Mouse (Mus musculus) olfactory bulb, adult 2 months (tissue): Measurements from ENCODE around the gene Rps11. TPM values are rescaled to one million over a fixed set of nuclear protein-coding genes. Genes with fewer than 3 reads are reported as not detected.
"Not testable (repeated sequence)": the region's sequence is repeated elsewhere in the genome, so short reads cannot be mapped to it uniquely, and the experiment has no call there.

Experiments
- H3K27ac ChIP-seq: fragments of 200-500 bp; 2 replicates; pipeline ENCODE4 v1.5.1; 2012; ENCODE audit warnings: low read depth, low read length; ENCODE audit not compliant: insufficient read depth
- H3K4me1 ChIP-seq: fragments of 200-500 bp; 2 replicates; pipeline ENCODE4 v1.6.1; 2012; ENCODE audit warnings: low read length; ENCODE audit not compliant: control insufficient read depth, insufficient read depth
- H3K4me3 ChIP-seq: fragments of 200-500 bp; 2 replicates; pipeline ENCODE4 v1.5.1; 2012; ENCODE audit warnings: mild to moderate bottlenecking, low read depth, low read length, moderate library complexity; ENCODE audit not compliant: insufficient read depth
- CTCF ChIP-seq: fragments of 200-500 bp; IDR thresholded peaks from 2 replicates; pipeline ENCODE4 v1.5.1; 2012; ENCODE audit warnings: low read depth, mild to moderate bottlenecking, low read length, moderate library complexity; ENCODE audit not compliant: insufficient read depth
- POLR2A ChIP-seq: fragments of 200-500 bp; IDR thresholded peaks from 2 replicates; pipeline ENCODE4 v1.6.1; 2012; ENCODE audit warnings: mild to moderate bottlenecking, low read depth, low read length, moderate library complexity; ENCODE audit not compliant: insufficient read depth
- WGBS: fragments of 180-500 bp; shearing (Covaris S2); methylation state at CpG from one replicate; pipeline ENCODE4 v1.1.7; 2018; 5-methylcytosine and 5-hydroxymethylcytosine counted together
- polyA plus RNA-seq: library from polyadenylated mRNA; stranded (reverse); fragments of >200 nt; gene quantifications from 2 replicates; pipeline ENCODE4 v1.2.4, GENCODE M21; 2012; ENCODE audit warnings: low replicate concordance; ENCODE audit not compliant: missing spikeins, insufficient read depth, insufficient read length

The Rps11 gene
- polyA plus RNA-seq, 1 experiment: 657 TPM

GRCm38 (mm10) chr7:45105491-45105890, 18.7 kb downstream of the Rps11 start:
- 88% methylated on average over 8 of the region's 8 CpGs for WGBS
- Histone ChIP-seq H3K4me3 (no peak overlapping the region), H3K4me1 (peaks cover 6% of the 10 kb centered on the region; the same call in 1 of the 2 replicates), H3K27ac (no peak overlapping the region)
- TF ChIP-seq POLR2A (no peak), CTCF (no peak)

DNA sequence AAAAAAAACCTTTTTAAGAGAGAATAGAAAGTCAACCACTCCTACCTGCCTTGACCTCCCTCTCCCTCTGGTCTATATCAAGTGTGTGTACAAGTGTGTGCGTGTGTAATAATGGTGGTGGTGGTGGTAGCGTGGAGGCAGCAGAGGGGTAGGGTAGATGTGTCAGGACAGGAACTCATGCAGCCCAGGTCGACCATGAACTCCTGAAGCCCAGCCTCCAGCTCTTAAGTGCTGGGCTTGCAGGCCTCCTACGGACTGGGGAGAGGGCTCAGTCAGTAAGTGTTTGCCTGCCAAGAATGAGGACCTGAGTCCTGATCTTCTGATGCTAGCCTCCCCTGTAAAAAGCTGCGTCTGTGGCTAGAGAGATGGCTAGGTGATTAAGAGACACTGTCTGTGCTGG, 19.3 kb downstream of the Rps11 start:
- TF ChIP-seq POLR2A (no peak), CTCF (no peak)
- Histone ChIP-seq H3K4me3 (no peak overlapping the region), H3K27ac (no peak overlapping the region), H3K4me1 (peaks cover 6% of the 10 kb centered on the region; the same call in 1 of the 2 replicates)
- WGBS: 82% methylated on average over 5 of the region's 5 CpGs

- Histone ChIP-seq H3K4me1 (peaks cover 6% of the 10 kb centered on the region; the same call in 1 of the 2 replicates), H3K27ac (0 out of 2 replicates have a peak within 1 kb of the TSS, but pooled peaks have one; percentile 31), H3K4me3 (peak within 1 kb of the TSS; percentile 35)
- 46% methylated on average over 7 of the region's 7 CpGs for WGBS
- no peak for TF ChIP-seq POLR2A
These were observed 20.5 kb downstream of the Rps11 start, which contains the start of gene Fcgrt for GRCm38 (mm10) chr7:45103652-45104180. Gene Fcgrt, minus strand, starts transcription at chr7:45103851.

DNA sequence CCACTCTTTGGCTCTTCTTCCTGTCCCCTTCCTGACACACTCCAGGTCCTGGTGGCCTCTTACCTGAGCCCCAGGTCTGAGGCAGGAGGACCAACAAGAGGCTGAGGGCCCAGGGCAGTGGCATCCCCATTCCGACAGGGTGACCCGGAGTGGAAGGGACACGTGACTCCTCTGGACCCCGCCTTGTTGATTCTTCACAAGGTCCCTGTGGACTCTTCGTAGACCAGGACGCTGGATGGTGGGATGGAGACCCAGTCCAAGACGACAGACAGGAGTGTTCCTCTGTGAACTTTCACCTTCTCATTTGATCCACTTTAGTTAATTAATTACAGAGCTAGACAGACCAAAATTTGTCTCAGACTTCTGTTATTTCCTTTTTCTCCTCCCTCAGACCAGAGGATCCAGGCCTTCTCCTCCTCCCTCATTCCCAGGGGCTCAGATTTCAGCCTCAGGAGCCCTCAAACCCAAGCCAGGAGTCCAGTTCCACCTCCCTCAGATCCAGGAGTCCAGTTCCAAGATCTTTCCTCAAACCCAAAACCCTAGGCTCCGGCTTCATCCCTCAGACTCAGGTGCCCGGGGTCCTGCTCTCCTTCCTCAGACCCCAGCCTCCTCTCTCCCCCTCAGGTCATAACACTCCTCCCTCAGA, 21.2 kb downstream of the Rps11 start:
- H3K4me3 ChIP-seq: peak overlapping the region; percentile 35
- H3K4me1 ChIP-seq: peaks cover 6% of the 10 kb centered on the region; the same call in 1 of the 2 replicates
- H3K27ac ChIP-seq: 0 out of 2 replicates have a peak overlapping the region, but pooled peaks have one; percentile 31
- TF ChIP-seq POLR2A (no peak), CTCF (no peak)
- 80% methylated on average over 9 of the region's 9 CpGs for WGBS

DNA sequence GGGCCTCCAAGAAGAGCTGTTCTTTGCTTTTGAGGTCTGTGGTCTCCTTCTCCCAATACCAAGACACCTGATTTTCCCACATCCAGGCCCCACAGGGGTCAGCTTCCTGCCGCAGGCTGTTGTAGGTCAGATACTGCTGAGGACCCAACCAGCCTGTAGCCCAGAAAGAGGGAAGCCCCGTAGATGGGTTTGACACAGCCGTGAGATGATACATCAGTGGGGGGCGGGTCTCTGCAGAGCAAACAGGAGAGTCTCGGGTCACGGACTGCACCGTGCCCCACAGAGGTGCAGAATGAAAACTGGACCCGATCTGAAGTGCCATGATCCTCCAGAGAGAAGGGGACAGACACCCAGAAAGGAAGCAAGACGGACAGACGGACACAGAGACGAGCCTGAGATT, 21.8 kb downstream of the Rps11 start:
- Histone ChIP-seq H3K27ac (no peak overlapping the region), H3K4me1 (peaks cover 6% of the 10 kb centered on the region; the same call in 1 of the 2 replicates), H3K4me3 (no peak overlapping the region)
- 82% methylated on average over 11 of the region's 11 CpGs for WGBS
- TF ChIP-seq POLR2A (no peak), CTCF (no peak)

- no peak for TF ChIP-seq POLR2A
- no peak for TF ChIP-seq CTCF
- 91% methylated on average over 6 of the region's 6 CpGs for WGBS
- Histone ChIP-seq H3K4me3 (no peak overlapping the region), H3K4me1 (peaks cover 6% of the 10 kb centered on the region; the same call in 1 of the 2 replicates), H3K27ac (no peak overlapping the region)
These were observed 24.2 kb downstream of the Rps11 start for GRCm38 (mm10) chr7:45100046-45100445.

DNA sequence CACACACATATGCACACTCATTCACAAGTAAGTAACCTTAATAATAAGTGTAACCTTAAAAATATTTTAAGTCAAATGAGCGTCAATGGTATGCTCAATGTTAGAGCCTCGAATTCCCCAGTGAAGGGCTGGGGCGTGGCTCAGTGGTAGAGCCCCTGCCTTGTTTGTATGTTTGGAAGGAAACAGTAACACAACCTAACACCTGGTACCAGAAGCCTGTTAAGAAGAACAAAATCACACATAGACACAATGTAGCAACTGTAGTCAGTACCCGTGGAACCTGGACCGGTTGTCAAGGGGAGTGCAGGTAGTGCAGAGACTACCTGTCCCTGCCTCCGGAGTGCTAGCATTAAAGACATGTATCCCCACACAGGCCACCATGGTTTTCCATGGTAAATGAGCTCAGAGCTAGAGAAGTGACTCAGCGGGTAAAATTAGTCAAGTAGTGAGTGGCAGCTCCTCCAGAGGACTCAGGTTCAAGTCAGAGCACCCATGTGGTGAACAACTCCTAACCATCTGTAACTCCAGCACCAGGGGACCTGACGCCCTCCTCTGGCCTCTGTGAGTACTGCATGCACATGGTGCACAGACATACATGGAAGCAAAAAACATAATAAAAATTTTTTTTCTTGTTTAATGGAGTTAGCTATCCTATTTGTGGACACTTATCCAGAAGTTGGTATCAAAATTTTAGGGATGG, 25.5 kb downstream of the Rps11 start:
- no peak for TF ChIP-seq CTCF
- no peak for TF ChIP-seq POLR2A
- 88% methylated on average over 8 of the region's 8 CpGs for WGBS

DNA sequence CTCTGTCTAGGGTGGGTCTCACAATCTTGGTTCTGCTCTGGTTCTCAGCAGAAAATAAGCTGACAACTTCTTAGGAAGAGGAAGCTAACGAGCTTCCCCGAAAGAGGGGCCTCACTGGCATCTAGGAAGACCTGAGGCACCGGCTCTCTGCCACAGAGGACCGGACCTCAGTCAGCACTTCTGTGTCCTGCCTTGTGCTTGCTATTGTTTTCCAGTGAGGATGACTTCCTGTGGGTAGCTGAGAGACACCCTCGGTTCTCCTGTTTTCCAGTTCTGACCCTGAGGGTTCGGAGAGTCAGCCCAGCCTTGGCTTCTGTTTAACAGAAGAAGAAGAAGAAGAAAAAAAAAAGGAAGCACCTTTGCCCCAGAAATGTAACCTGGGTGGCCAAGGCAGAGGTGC, 26.8 kb downstream of the Rps11 start:
- Histone ChIP-seq H3K4me1 (no peaks in the 10 kb centered on the region), H3K27ac (no peak overlapping the region), H3K4me3 (no peak overlapping the region)
- no peak for TF ChIP-seq POLR2A
- WGBS: 54% methylated on average over 6 of the region's 6 CpGs

More for the DNA sequence above, 25.5 kb downstream of the Rps11 start:
- H3K4me1 ChIP-seq: peaks cover under 1% of the 10 kb centered on the region; the same call in 1 of the 2 replicates
- no peak overlapping the region for H3K4me3 ChIP-seq
- H3K27ac ChIP-seq: no peak overlapping the region

GRCm38 (mm10) chr7:45095965-45096364, 28.3 kb downstream of the Rps11 start:
- H3K4me3 ChIP-seq: not testable (repeated sequence)
- 93% methylated on average over 14 of the region's 14 CpGs for WGBS
- H3K4me1 ChIP-seq: peaks cover 13% of the 10 kb centered on the region

More at GRCm38 (mm10) chr7:45095965-45096364, 28.3 kb downstream of the Rps11 start:
- H3K27ac ChIP-seq: not testable (repeated sequence)
